Mouse (Mus musculus): ENCODE data around the gene Cngb1. TPM values are rescaled to one million over a fixed set of nuclear protein-coding genes. Genes with fewer than 3 reads are reported as not detected.

Cngb1 gene
- polyA plus RNA-seq, 1 experiment from 2014 or later: 0.47 TPM

DNA sequence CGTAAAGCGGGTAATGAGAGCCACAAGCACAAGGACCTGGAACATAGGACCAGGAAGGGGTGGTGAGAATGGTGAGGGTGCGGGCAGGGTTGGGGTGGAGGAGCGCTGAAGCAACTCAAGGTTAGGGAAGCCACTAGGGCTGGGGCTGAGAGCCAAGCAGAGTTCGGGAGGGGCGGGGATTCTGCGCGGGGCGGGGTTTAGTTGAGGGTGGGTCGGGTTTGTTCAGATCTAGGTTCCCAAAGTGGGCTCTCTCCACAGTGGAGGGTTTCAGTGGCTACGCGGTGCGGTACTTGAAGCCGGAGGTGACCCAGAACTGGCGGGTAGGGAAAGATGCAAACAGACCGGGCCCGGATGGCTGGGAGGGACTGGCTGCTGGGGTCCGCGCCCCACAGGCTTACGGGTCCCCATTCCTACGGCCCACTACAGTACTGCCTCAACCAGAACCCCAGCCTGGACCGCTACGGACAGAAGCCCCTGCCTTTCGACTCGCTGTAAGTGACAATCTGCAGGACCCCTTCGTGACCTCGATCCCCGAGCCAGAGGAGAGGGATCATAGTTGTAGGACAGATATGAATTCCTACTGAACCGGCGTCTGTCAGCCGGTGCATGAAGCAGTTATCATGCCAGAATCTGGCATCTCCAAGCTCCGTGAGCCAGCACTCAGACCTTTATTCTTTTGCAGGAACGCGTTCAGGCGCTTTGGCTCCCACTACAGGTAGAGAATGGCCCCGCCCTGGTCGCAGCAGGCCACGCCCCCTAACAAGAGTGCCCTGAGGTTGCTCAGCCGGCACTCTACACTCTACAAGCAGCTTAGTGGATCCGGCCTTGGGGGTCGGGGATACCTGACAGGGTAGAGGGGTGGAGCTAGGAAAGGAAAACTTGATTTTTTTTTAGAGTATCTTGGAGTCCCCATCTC, 14.1 kb upstream of the Cngb1 start:
- peaks cover 17% of the 10 kb centered on the region for H3K36me3 ChIP-seq
- no peak overlapping the region for H3K27ac ChIP-seq
- peak overlapping the region; percentile 84 for H3K4me2 ChIP-seq
- peaks cover 29% of the 10 kb centered on the region for H3K4me1 ChIP-seq
- no peaks in the 10 kb centered on the region for H3K9me3 ChIP-seq
- H3K4me3 ChIP-seq: peak overlapping the region; percentile 36
- 0 out of 2 replicates have a peak, but pooled peaks cover 3% of the 10 kb centered on the region for H3K27me3 ChIP-seq
- ATAC-seq (ENCODE audit: insufficient number of reproducible peaks, low FRiP score, low TSS enrichment, low read depth): peak; percentile 37; the same call in 1 of the 2 replicates
- 3% methylated on average over 41 of the region's 41 CpGs for WGBS
- peak overlapping the region; percentile 23; the same call in 1 of the 2 replicates for H3K9ac ChIP-seq

GRCm38 (mm10) chr8:95315350-95315749, 9.0 kb upstream of the Cngb1 start:
- H3K9ac ChIP-seq: no peak overlapping the region
- H3K4me1 ChIP-seq: peaks cover 6% of the 10 kb centered on the region
- WGBS: 83% methylated on average over 1 of the region's 1 CpGs
- no peak overlapping the region for H3K27ac ChIP-seq
- H3K4me2 ChIP-seq: no peak overlapping the region
- no peaks in the 10 kb centered on the region for H3K9me3 ChIP-seq
- no peaks in the 10 kb centered on the region for H3K27me3 ChIP-seq
- H3K36me3 ChIP-seq: no peaks in the 10 kb centered on the region
- no peak for ATAC-seq (ENCODE audit: insufficient number of reproducible peaks, low FRiP score, low TSS enrichment, low read depth)
- H3K4me3 ChIP-seq: no peak overlapping the region

GRCm38 (mm10) chr8:95314707-95315106, 8.3 kb upstream of the Cngb1 start:
- no peaks in the 10 kb centered on the region for H3K4me1 ChIP-seq
- WGBS: 67% methylated on average over 2 of the region's 2 CpGs
- H3K4me3 ChIP-seq: no peak overlapping the region
- H3K9ac ChIP-seq: no peak overlapping the region
- H3K9me3 ChIP-seq: no peaks in the 10 kb centered on the region
- no peaks in the 10 kb centered on the region for H3K27me3 ChIP-seq
- ATAC-seq (ENCODE audit: insufficient number of reproducible peaks, low FRiP score, low TSS enrichment, low read depth): no peak
- no peaks in the 10 kb centered on the region for H3K36me3 ChIP-seq
- H3K4me2 ChIP-seq: no peak overlapping the region
- no peak overlapping the region for H3K27ac ChIP-seq

GRCm38 (mm10) chr8:95313857-95314256, 7.5 kb upstream of the Cngb1 start:
- Histone ChIP-seq H3K9me3 (no peaks in the 10 kb centered on the region), H3K4me2 (no peak overlapping the region), H3K9ac (no peak overlapping the region), H3K4me1 (no peaks in the 10 kb centered on the region), H3K36me3 (no peaks in the 10 kb centered on the region), H3K27me3 (no peaks in the 10 kb centered on the region), H3K27ac (no peak overlapping the region), H3K4me3 (no peak overlapping the region)
- 90% methylated on average over 6 of the region's 6 CpGs for WGBS
- ATAC-seq (ENCODE audit: insufficient number of reproducible peaks, low FRiP score, low TSS enrichment, low read depth): no peak

DNA sequence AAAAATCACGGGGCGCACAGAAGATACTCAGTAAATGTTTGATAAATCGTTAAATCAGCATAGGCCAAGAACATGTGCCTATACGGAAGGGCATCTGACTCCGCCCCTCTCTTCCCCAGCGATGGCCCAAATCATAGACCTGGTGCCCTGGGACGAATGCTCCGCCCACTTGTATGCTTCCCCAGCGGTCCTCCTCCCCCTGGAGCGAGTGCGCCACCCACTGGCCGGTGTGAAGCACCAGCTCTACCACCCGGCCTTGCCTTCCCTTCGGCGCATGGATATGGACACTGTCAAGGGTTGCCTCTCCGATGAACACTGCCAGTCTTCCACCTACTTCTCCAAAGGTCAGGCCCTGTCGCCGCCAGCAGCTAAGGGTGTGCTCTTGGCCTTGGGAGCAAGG, 6.5 kb upstream of the Cngb1 start:
- Histone ChIP-seq H3K4me3 (no peak overlapping the region), H3K36me3 (no peaks in the 10 kb centered on the region), H3K4me2 (no peak overlapping the region), H3K9ac (no peak overlapping the region), H3K27ac (no peak overlapping the region), H3K27me3 (no peaks in the 10 kb centered on the region), H3K9me3 (no peaks in the 10 kb centered on the region), H3K4me1 (no peaks in the 10 kb centered on the region)
- 69% methylated on average over 18 of the region's 18 CpGs for WGBS
- no peak for ATAC-seq (ENCODE audit: insufficient number of reproducible peaks, low FRiP score, low TSS enrichment, low read depth)

- H3K27ac ChIP-seq: no peak within 1 kb of the TSS
- H3K36me3 ChIP-seq: no peaks in the 10 kb centered on the region
- no peak within 1 kb of the TSS for H3K4me2 ChIP-seq
- ATAC-seq (ENCODE audit: insufficient number of reproducible peaks, low FRiP score, low TSS enrichment, low read depth): no peak
- H3K27me3 ChIP-seq: no peaks in the 10 kb centered on the region
- H3K9me3 ChIP-seq: no peaks in the 10 kb centered on the region
- H3K4me1 ChIP-seq: no peaks in the 10 kb centered on the region
- WGBS: 39% methylated on average over 6 of the region's 6 CpGs
- H3K4me3 ChIP-seq: no peak within 1 kb of the TSS
- no peak within 1 kb of the TSS for H3K9ac ChIP-seq
Observed at GRCm38 (mm10) chr8:95310342-95310970, 4.1 kb upstream of the Cngb1 start, which contains the start of gene Tepp. Gene Tepp (plus strand): TSS chr8:95310566.

DNA sequence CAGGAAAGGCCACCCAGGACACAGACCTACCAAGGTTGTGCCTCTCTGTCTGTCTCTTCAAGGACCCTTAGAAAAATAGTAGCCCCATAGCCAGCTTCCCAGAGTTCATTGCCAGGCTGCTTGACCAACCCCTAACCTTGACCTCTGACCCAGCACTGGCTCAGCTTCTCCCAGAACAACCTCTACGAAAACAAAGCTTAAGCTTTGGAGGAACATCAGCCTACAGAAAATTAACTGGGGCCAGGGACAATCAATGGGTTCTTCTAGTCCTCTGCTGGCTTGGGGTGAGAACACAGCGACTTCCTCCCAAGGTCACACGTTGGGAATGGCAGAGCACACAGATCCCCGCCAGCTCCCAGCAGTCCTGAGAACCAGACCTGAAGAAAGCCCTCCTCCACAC, 859 bp downstream of the Cngb1 start:
- H3K27me3 ChIP-seq: no peaks in the 10 kb centered on the region
- H3K27ac ChIP-seq: no peak overlapping the region
- H3K4me2 ChIP-seq: no peak overlapping the region
- H3K9ac ChIP-seq: no peak overlapping the region
- H3K36me3 ChIP-seq: no peaks in the 10 kb centered on the region
- H3K9me3 ChIP-seq: no peaks in the 10 kb centered on the region
- ATAC-seq (ENCODE audit: insufficient number of reproducible peaks, low FRiP score, low TSS enrichment, low read depth): no peak
- WGBS: 70% methylated on average over 4 of the region's 4 CpGs
- H3K4me3 ChIP-seq: no peak overlapping the region
- no peaks in the 10 kb centered on the region for H3K4me1 ChIP-seq

GRCm38 (mm10) chr8:95302410-95302809, 4.0 kb downstream of the Cngb1 start:
- Histone ChIP-seq H3K4me3 (no peak overlapping the region), H3K27me3 (no peaks in the 10 kb centered on the region), H3K4me1 (no peaks in the 10 kb centered on the region), H3K36me3 (no peaks in the 10 kb centered on the region), H3K4me2 (no peak overlapping the region), H3K9ac (no peak overlapping the region), H3K9me3 (no peaks in the 10 kb centered on the region), H3K27ac (no peak overlapping the region)
- no peak for ATAC-seq (ENCODE audit: insufficient number of reproducible peaks, low FRiP score, low TSS enrichment, low read depth)
- 20% methylated on average over 5 of the region's 5 CpGs for WGBS

GRCm38 (mm10) chr8:95293891-95294290, 12.5 kb downstream of the Cngb1 start:
- Histone ChIP-seq H3K4me3 (no peak overlapping the region), H3K4me2 (no peak overlapping the region), H3K27me3 (no peaks in the 10 kb centered on the region), H3K27ac (0 out of 2 replicates have a peak overlapping the region, but pooled peaks have one; percentile 1), H3K4me1 (peaks cover 13% of the 10 kb centered on the region; the same call in 1 of the 2 replicates), H3K9ac (no peak overlapping the region), H3K36me3 (no peaks in the 10 kb centered on the region), H3K9me3 (no peaks in the 10 kb centered on the region)
- ATAC-seq (ENCODE audit: insufficient number of reproducible peaks, low FRiP score, low TSS enrichment, low read depth): peak; percentile 41; the same call in 1 of the 2 replicates
- 46% methylated on average over 7 of the region's 7 CpGs for WGBS

DNA sequence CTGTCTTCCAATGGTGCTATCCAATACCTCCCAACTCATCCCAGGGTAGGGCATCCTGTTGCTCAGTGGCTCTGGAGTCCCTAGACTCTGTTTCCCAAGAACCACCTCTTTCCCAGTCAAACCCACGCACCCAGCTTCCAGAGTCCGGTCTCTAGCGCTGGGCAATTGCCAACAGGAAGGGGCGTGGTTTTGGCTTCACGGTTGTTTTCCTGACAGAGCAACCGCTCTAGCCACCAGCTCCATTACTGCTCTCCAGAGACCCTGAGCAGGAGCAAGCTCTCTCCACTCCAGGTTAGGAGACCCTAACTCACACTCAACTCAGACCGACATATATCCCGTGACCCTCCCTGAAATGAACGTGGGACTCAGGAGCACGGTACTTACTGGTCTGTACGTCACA, 13.2 kb downstream of the Cngb1 start:
- WGBS: 50% methylated on average over 11 of the region's 11 CpGs

DNA sequence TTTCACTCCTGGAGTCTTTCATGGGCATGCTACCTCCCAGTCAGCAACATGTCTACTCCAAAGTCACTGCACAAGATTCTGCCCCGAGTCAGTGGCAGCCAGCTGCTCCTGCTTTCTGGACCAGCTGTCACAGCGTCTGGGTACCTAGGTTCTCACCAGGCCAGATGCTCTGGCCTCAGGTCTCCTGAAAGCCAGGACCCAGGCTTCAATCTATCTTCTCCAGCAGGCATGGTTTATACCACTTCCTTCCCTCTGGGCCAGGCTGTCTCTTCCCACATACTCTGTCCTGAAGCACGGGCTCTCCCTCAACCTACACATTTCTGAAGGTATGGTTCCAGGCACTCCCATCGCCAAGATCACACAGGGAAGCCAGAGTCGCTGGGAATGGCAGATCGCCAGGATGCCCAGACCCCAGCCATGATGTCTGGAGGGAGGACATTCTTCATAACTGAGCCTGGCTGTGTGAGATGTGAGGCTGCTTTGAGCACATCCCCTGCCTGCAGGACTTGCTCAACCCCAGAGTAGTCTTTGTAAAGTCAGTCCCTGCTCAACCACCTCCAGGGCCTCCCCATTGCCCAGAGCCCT, 17.2 kb downstream of the Cngb1 start:
- Histone ChIP-seq H3K4me1 (peaks cover 12% of the 10 kb centered on the region; the same call in 1 of the 2 replicates), H3K36me3 (no peaks in the 10 kb centered on the region), H3K27ac (no peak overlapping the region), H3K9me3 (no peaks in the 10 kb centered on the region), H3K4me3 (no peak overlapping the region), H3K4me2 (no peak overlapping the region), H3K27me3 (no peaks in the 10 kb centered on the region), H3K9ac (no peak overlapping the region)
- WGBS: 59% methylated on average over 6 of the region's 6 CpGs
- no peak for ATAC-seq (ENCODE audit: insufficient number of reproducible peaks, low FRiP score, low TSS enrichment, low read depth)

More for the DNA sequence above, 13.2 kb downstream of the Cngb1 start:
- peak; percentile 40; the same call in 1 of the 2 replicates for ATAC-seq (ENCODE audit: insufficient number of reproducible peaks, low FRiP score, low TSS enrichment, low read depth)
- Histone ChIP-seq H3K4me3 (no peak overlapping the region), H3K27me3 (no peaks in the 10 kb centered on the region), H3K9me3 (no peaks in the 10 kb centered on the region), H3K4me1 (peaks cover 13% of the 10 kb centered on the region; the same call in 1 of the 2 replicates), H3K4me2 (no peak overlapping the region), H3K27ac (no peak overlapping the region), H3K9ac (no peak overlapping the region), H3K36me3 (no peaks in the 10 kb centered on the region)

DNA sequence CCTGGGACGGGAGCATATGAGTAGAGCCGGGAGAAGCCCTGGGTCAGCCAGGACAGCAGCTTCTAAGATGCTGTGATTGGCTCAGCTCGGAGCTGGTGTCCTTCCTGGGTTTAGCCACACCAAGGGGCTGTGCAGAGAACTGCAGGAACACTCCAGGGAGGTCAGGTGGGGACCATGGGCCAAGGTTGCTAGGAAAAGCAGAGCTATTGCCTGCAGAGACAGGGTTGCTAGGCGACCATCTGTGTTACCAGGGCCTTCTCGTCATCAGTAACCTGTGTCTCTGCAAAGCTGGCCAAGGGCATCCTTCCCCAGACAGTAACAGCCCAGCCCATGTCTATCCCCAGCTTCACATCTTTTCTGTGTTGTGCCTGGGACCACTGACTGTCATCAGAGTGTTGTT, 24.9 kb downstream of the Cngb1 start:
- H3K9ac ChIP-seq: no peak overlapping the region
- WGBS: 57% methylated on average over 5 of the region's 5 CpGs
- no peak for ATAC-seq (ENCODE audit: insufficient number of reproducible peaks, low FRiP score, low TSS enrichment, low read depth)
- no peak overlapping the region for H3K4me3 ChIP-seq
- no peaks in the 10 kb centered on the region for H3K4me1 ChIP-seq
- no peaks in the 10 kb centered on the region for H3K9me3 ChIP-seq
- no peaks in the 10 kb centered on the region for H3K27me3 ChIP-seq
- no peak overlapping the region for H3K4me2 ChIP-seq
- H3K36me3 ChIP-seq: no peaks in the 10 kb centered on the region
- no peak overlapping the region for H3K27ac ChIP-seq

Measured in limb, embryonic 15.5 days (tissue).